Mouse (Mus musculus) cerebellum, adult 2 months (tissue): ENCODE data around the gene Cbl. TPM values are rescaled to one million over a fixed set of nuclear protein-coding genes. Genes with fewer than 3 reads are reported as not detected.

Experiments
- DNase-seq, 2 experiments: peaks; one replicate each; pipeline ENCODE4 v3.0.0; 2021
- H3K27ac ChIP-seq: fragments of 200-500 bp; 2 replicates; pipeline ENCODE4 v1.5.1; 2012; ENCODE audit warnings: low read length, control low read depth, inconsistent platforms; ENCODE audit not compliant: insufficient read depth
- H3K27me3 ChIP-seq: fragments of 200-500 bp; 2 replicates; pipeline ENCODE4 v1.6.1; 2012; ENCODE audit warnings: inconsistent platforms, mild to moderate bottlenecking, low read length, moderate library complexity; ENCODE audit not compliant: control insufficient read depth, insufficient read depth
- H3K4me1 ChIP-seq: fragments of 200-500 bp; 2 replicates; pipeline ENCODE4 v1.6.1; 2011; ENCODE audit warnings: low read length; ENCODE audit not compliant: control insufficient read depth, insufficient read depth
- H3K4me3 ChIP-seq: fragments of 200-500 bp; replicated peaks from 2 replicates; pipeline ENCODE3; 2011; ENCODE audit warnings: mild to moderate bottlenecking, low read depth, low read length, control low read depth; ENCODE audit not compliant: insufficient read depth
- CTCF ChIP-seq: fragments of 200-500 bp; IDR thresholded peaks from 2 replicates; pipeline ENCODE4 v1.5.1; 2011; ENCODE audit warnings: low read depth, mild to moderate bottlenecking, control low read depth, low read length, moderate library complexity, borderline replicate concordance; ENCODE audit not compliant: insufficient read depth
- POLR2A ChIP-seq: fragments of 200-500 bp; IDR thresholded peaks from 2 replicates; pipeline ENCODE4 v1.6.1; 2011; ENCODE audit warnings: low read length, control low read depth, borderline replicate concordance; ENCODE audit not compliant: insufficient read depth
- WGBS: fragments of 180-500 bp; shearing (Covaris S2); methylation state at CpG from one replicate; pipeline ENCODE4 v1.1.7; 2018; 5-methylcytosine and 5-hydroxymethylcytosine counted together
- polyA plus RNA-seq: library from polyadenylated mRNA; depleted of rRNA; stranded (reverse); fragments of >200 nt; gene quantifications from 2 replicates; pipeline ENCODE4 v1.2.3, GENCODE M21; 2012; rRNA removed

Gene Cbl
- polyA plus RNA-seq, result 14.5 and 15.3 TPM in 2 replicates

DNA sequence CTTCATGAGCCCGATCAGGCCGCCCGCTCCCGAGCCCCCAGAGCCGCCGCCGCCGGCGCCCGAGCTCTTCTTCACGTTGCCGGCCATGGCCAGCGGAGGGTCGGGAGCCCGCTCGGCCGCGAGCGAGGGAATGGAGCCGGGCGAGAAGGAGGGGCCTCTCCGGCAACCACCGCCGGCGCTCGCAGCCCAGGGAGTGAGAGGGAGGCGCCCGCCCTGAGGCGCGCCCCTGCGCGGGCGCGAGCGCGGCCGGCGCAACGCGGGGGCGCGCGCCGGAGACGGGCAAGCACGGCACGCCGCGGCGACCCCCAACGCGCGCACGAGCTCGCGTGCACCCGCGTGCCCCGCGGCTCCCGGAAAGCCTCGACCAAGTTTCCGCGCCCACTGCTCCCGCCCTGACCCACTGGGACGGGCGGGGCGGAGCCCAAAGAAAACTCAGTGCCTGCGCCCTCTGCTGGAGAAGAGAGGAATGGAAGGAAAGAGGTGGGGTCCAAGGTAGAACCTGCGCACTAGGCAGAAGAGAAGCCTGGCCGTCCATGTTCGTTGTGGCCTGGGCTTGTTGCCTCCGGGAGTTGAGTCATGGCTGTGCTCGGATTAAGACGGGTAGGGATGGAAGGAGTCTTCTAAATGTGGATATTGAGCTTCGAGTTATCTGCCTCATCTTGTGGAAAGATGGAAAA lies at the start of gene Cbl:
TSS of gene Cbl (minus strand) at position 248 of the 677 bp plus-strand sequence.
- H3K4me3 ChIP-seq, result peak within 1 kb of the TSS; percentile 98
- H3K4me1 ChIP-seq, result peaks cover 9% of the 10 kb centered on the region
- H3K27me3 ChIP-seq, result no peaks in the 10 kb centered on the region
- peak; percentile 97 to 99 for DNase-seq
- under 1% methylated on average over 75 of the region's 76 CpGs for WGBS
- TF ChIP-seq CTCF (peak; percentile 87), POLR2A (peak; percentile 32; the same call in 1 of the 2 replicates)
- H3K27ac ChIP-seq, result peak within 1 kb of the TSS; percentile 82

GRCm38 (mm10) chr9:44283183-44283582 lies 49.3 kb upstream of the Cbl start:
- TF ChIP-seq POLR2A, result no peak
- no peak for TF ChIP-seq CTCF
- no peaks in the 10 kb centered on the region for H3K27me3 ChIP-seq
- no peak overlapping the region for H3K27ac ChIP-seq
- no peak for DNase-seq
- peaks cover 11% of the 10 kb centered on the region for H3K4me1 ChIP-seq
- 34% methylated on average over 5 of the region's 5 CpGs for WGBS
- no peak overlapping the region for H3K4me3 ChIP-seq

DNA sequence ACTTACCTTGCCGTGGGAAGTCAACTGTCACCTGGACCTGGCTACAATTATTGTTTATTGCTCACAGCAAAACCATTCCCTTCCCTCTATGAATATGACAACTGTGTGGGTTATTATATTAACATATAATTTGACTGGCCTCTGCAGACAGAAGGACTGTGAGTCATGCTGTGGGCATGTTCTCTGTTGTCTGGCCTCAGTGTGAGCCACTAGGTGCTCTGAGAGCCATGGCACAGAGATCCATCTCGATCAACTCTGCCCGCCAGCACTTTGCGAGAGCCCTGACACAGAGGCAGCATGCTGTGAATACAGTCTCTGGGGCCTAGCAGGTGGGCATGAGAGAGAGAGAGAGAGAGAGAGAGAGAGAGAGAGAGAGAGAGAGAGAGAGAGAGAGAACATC lies 36.1 kb upstream of the Cbl start:
- WGBS, result 64% methylated on average over 4 of the region's 4 CpGs

DNA sequence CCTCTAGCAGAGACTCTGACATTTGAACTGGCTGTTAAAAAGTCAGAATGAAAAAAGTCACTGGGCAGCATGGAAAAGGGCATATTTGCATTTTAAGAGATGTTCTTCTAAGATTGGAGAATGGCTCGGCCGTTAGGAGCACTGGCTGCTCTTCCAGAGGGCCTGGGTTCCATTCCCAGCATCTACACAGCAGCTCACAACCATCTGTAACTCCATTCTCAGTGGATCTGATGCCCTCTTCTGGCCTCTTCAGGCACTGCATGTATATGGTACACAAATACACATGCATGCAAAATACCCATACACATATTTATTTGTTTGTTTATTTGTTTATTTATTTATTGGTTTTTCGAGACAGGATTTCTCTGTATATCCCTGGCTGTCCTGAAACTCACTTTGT lies 35.2 kb upstream of the Cbl start:
- H3K27ac ChIP-seq, result no peak overlapping the region
- 84% methylated on average over 3 of the region's 3 CpGs for WGBS
- H3K4me1 ChIP-seq, result 0 out of 2 replicates have a peak, but pooled peaks cover 2% of the 10 kb centered on the region
- H3K4me3 ChIP-seq, result no peak overlapping the region
- no peaks in the 10 kb centered on the region for H3K27me3 ChIP-seq
- peak in 1 of 2 experiments; percentile 36 for DNase-seq
- TF ChIP-seq CTCF (peak; percentile 45), POLR2A (no peak)

More for the DNA sequence above, 36.1 kb upstream of the Cbl start:
- TF ChIP-seq CTCF, result no peak
- no peak for TF ChIP-seq POLR2A
- Histone ChIP-seq H3K4me3 (no peak overlapping the region), H3K27ac (no peak overlapping the region), H3K27me3 (no peaks in the 10 kb centered on the region), H3K4me1 (0 out of 2 replicates have a peak, but pooled peaks cover 2% of the 10 kb centered on the region)
- DNase-seq, result no peak

- H3K4me1 ChIP-seq, result 0 out of 2 replicates have a peak, but pooled peaks cover 2% of the 10 kb centered on the region
- no peaks in the 10 kb centered on the region for H3K27me3 ChIP-seq
- H3K27ac ChIP-seq, result peak within 1 kb of the TSS; percentile 27
- TF ChIP-seq CTCF (no peak), POLR2A (no peak)
- DNase-seq, result no peak
- 82% methylated on average over 6 of the region's 6 CpGs for WGBS
- peak within 1 kb of the TSS; percentile 47 for H3K4me3 ChIP-seq
These were observed 34.6 kb upstream of the Cbl start, which contains the start of gene Nlrx1 for GRCm38 (mm10) chr9:44268432-44268831. Nlrx1 (minus strand) TSS chr9:44268599.

- TF ChIP-seq POLR2A, result no peak
- TF ChIP-seq CTCF, result peak; percentile 64; the same call in 1 of the 2 replicates
- 3% methylated on average over 28 of the region's 28 CpGs for WGBS
- Histone ChIP-seq H3K27ac (peak overlapping the region; percentile 27), H3K4me3 (peak overlapping the region; percentile 47), H3K4me1 (0 out of 2 replicates have a peak, but pooled peaks cover 2% of the 10 kb centered on the region), H3K27me3 (no peaks in the 10 kb centered on the region)
- DNase-seq, result peak; percentile 85 to 87
These were observed 34.1 kb upstream of the Cbl start for GRCm38 (mm10) chr9:44268027-44268360.

DNA sequence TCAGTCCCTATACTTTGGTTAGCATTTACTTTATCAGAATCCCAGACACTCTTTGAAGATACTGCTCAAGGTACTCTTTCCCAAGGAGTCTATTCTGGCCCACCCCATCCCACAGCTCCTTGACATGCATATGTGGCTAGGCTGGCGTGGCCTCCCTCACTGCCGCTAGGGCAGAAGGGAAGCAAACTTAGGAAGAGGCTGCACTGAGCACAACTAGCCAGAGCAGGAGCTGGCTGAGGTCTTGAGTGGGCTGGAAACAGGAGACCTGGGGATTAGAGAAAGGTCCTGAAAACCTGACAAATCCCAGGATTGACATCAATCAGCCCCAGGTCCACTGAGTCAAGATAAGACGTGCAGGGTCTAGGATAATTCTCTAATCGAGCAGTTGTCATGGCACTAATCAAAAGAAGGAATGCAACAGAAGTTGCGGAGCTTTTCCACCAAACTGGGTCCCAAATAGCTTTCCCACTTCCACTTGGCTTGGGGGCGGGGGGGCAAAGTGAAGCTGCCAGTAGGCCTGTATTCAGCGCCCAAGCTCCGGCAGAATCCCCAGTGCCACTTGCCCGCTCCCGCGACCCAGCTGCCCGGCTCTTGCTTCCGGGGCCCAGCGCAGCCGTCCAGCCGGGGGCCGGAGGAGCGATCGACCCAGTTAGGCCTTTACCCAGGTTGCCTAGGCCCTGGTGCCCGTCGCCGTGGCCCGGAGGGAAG lies 33.6 kb upstream of the Cbl start:
- DNase-seq, result no peak
- WGBS, result 9% methylated on average over 23 of the region's 23 CpGs
- peak overlapping the region; percentile 27 for H3K27ac ChIP-seq
- H3K27me3 ChIP-seq, result no peaks in the 10 kb centered on the region
- TF ChIP-seq CTCF, result no peak
- TF ChIP-seq POLR2A, result no peak
- peak overlapping the region; percentile 47 for H3K4me3 ChIP-seq
- 0 out of 2 replicates have a peak, but pooled peaks cover 2% of the 10 kb centered on the region for H3K4me1 ChIP-seq
